Mouse (Mus musculus): ENCODE data around the gene Cacna1a.
A peak's percentile ranks its signal among the peaks of the same experiment; 100 is the strongest.
"Not testable (repeated sequence)": the region's sequence is repeated elsewhere in the genome, so short reads cannot be mapped to it uniquely, and the experiment has no call there.

Cacna1a gene

GRCm38 (mm10) chr8:84594099-84594780 is 206.0 kb downstream of the Cacna1a start:
- DNase-seq: peak; percentile 19 to 71

GRCm38 (mm10) chr8:84595648-84596047 is 207.4 kb downstream of the Cacna1a start:
- peak in 1 of 2 experiments; percentile 42 for DNase-seq

GRCm38 (mm10) chr8:84599401-84599800 is 211.2 kb downstream of the Cacna1a start:
- no peak for DNase-seq

- no peak for DNase-seq
Observed at GRCm38 (mm10) chr8:84600311-84600907, 212.2 kb downstream of the Cacna1a start.

DNA sequence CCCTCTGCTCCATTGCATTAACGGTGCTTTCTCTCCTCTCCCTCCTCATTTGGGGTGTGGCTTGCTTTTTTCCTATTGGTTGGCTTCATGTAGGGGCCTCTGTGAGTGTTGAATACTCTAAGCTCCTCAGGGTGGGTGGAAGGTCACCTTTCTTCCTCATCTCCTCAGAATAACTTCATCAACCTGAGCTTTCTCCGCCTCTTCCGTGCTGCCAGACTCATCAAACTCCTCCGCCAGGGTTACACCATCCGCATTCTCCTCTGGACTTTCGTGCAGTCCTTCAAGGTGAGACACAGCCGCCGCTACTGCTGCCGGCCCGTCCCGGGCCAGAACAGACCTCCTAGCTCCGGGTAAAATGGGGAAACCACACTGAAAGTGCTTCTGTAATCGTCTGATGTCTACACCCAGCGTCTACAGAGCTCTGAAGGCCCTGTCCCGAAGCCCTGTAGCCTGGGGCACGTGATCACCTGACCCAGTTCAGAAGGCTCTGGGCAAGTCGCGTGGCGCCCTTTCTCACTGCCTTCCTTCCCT is 213.0 kb downstream of the Cacna1a start:
- no peak for DNase-seq

DNA sequence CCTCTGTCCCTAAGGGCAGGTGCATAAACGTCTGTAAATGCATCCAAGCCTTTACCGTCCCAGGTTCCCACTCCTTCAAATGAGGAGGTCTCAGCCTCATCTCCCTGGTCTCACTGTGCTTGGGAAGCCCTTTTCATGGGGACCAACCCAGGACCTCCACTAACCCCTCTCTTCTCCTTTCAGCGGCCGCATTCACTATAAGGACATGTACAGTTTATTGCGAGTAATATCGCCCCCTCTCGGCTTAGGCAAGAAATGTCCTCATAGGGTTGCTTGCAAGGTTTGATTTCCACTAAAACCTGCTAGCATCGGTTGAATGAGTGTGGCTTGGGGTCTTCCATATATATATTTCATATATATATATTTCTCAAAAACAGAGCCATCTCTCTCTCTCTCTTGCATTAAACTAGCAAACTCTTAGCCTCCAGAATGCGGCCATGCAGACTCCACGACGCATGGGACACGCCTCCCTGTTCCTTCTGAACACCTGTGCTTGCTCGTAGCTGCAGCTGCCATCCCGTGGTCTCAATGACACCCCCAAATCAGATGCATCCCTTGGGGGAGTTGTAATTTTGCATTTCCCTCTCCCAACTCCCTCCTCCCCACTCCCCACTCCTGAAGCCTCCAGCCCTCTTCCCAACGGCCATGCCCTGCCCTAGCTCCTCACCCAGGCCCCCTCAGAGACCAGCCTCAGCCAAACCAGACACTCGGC is 226.4 kb downstream of the Cacna1a start:
- DNase-seq: no peak

- DNase-seq: no peak
Observed at GRCm38 (mm10) chr8:84615666-84616485, 227.6 kb downstream of the Cacna1a start.

GRCm38 (mm10) chr8:84617005-84617404 is 228.8 kb downstream of the Cacna1a start:
- no peak for DNase-seq

- no peak for DNase-seq
Observed at GRCm38 (mm10) chr8:84621102-84621625, 232.9 kb downstream of the Cacna1a start.

DNA sequence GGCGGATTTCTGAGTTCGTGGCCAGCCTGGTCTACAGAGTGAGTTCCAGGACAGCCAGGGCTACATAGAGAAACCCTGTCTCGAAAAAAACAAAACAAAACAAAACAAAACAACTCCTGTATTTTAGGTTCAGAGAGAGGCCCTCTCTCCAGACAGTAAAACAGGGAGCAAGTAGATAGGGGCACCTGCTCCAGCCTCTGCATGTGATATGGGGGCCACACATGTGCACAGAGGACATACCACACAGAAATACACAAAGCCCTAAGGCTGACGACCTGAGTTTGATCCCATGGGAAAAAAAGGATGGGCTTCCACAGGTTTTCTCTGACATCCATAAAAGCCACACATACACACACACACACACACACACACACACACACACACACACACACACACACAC is 235.2 kb downstream of the Cacna1a start:
- DNase-seq: not testable (repeated sequence)

DNA sequence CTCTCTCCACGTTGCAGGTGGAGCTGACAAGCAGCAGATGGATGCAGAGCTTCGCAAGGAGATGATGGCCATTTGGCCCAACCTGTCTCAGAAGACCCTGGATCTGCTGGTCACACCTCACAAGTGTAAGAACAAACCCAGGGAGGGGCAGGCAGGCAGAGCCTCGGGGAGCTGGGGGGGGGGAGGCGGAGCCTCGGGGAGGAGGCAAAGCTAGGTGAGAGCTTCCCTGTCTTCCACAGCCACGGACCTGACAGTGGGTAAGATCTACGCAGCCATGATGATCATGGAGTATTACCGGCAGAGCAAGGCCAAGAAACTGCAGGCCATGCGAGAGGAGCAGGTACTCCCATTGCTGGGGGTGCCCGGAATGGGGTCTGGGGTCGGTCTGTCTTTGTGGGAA is 241.3 kb downstream of the Cacna1a start:
- no peak for DNase-seq

GRCm38 (mm10) chr8:84630145-84630544 is 241.9 kb downstream of the Cacna1a start:
- no peak for DNase-seq

DNA sequence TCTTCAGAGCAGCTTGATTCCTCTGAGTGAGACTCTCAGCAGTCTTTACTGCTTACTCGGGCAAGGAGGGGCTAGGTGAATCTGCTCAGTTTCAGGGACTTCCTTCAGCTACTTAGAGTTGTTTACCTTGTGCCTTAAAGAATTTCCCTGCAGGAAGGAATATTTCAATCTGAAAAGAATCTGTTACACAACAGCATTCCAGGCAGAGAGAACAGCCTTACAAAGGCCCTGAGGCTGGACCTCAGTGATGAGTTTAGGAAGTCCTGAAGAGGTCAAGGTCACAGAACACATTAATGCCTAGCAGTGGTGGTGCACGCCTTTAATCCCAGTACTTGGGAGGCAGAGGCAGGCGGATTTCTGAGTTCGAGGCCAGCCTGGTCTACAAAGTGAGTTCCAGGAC is 243.6 kb downstream of the Cacna1a start:
- no peak for DNase-seq

DNA sequence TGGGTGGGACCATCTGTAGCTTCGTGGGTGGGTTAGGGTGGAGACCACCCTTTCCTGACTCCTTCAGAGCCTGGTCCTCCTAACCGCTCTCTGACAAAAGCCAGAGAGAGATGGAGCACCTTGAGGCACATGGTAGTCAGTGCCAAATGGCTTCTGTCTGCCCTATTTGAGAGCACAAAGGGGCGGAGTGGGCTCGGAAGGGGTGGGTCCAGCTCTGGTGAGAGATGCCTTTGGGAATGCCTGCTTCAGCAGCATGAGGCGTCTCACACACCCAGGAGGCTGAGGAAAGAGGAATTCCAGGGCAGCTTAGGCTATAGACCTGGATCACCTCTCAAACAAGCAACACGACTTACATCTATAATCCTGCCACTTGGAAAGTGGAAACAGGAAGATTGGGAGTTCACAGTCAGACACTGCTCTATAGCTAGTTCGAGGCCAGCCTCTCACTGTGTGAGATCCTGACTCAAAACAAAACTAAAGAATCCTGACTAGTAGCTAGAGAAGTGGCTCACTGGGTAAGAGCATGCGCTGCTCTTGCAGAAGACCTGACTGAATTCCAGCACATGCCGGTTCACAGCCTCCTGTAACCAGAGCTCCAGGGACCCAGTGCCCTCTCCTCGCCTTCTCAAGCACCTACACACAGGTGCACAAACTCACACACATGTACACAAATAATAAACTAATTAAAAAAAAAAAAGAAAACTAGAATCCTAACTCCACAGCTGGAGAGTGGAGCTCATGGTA is 245.8 kb downstream of the Cacna1a start:
- no peak for DNase-seq

DNA sequence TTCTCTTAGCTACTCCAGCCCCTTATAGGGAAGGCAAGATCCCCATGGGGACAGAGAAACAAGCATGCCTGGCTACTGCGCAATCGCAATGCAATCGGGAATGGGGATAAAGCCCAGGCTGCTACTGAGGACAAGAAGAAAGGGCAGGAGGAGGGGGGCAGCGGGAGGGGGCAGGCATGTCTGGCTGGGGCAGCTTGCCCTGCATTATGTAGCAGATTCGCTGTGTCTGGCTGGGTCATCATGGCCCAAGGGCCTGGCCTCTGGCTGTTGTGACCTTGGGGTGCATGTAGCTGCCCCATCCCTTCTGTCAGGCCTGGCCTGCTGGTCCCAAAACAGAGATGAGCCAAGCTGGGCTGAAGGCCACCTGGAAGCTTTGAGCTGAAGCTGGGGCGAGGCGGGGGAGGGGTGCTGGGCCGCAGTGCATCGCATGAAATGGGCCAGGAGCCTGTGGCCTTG is 246.6 kb downstream of the Cacna1a start:
- no peak for DNase-seq

DNA sequence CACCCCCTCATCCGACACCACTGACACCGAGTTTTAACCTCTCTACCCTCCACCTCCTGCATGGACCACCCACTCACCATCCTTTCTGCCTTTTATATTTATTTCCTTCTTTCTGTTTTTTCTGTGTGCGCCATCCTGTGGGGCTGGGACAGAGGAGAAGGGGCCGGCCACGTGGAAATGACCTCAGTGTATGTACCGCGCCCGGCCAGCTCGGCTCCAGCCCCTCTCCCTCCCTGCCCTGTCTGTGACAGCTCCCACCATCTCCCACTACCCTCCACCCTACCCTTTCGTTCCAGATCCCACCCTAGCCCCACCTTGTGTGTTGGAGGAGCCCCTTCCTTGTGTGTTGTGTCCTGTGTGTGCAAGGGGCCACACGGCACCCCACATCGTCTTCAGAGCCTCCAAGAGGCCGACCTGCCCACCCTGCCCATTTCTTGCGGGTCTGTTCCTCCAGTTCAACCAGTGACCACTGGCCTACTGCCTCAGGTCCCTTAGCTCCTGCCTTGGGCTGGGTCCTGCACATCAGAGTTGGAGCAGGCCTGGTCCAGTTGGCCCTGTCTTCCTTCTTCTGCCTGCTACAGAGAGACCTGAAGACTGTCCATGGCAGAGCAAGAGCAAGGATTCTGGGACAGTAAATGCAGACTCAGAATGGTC is 247.3 kb downstream of the Cacna1a start:
- DNase-seq: no peak

GRCm38 (mm10) chr8:84636051-84636691 is 247.9 kb downstream of the Cacna1a start:
- no peak for DNase-seq

- DNase-seq: no peak
Observed at GRCm38 (mm10) chr8:84637946-84638554, 249.8 kb downstream of the Cacna1a start.

GRCm38 (mm10) chr8:84638555-84639161 is 250.4 kb downstream of the Cacna1a start:
- peak; percentile 37 to 47 for DNase-seq

All from spleen, adult 18-20 months (tissue).